In the genomic region with DNA sequence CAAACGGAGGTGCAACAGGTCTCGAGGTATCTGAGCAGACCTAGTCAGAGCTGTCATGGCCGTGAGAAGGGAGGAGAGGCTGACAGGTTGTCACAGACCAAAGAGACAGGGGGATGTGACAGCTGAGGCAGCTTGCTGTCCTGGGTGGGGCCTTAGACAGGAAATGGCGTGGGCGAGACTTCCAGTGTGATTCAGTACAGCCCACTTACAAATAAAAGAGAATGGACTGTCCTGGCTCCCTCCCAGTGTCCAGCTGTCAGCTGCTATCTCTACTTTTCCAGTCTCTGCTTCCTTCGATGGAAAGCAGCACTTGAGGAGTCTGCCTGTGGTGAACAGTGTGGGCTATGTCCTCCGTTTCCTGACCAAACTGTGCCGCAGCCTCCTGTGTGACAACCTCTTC, we compare ENCODE assay signal across 12 mouse cellular contexts.
DNase-seq lines count a peak whose midpoint lies in the region; ATAC-seq and TF ChIP-seq lines count a peak whose summit lies in the region.
"Had no signal": no experiment of that assay in that cellular context is flagged by ENCODE, and none has a peak within 500 bp of the region (broad histone marks: within the 10 kb centered on the region; RNA-seq: fewer than 3 reads in every experiment).

No protein-coding gene starts in this region.

- H3K27ac ChIP-seq in left cerebral cortex, adult 2 months, result no peak overlapping the region
- H3K27ac ChIP-seq in liver, embryonic 12.5 days, result no peak overlapping the region
- H3K27ac ChIP-seq: limb, embryonic 10.5 days; midbrain, embryonic 12.5 days had no signal

- intact Hi-C loops in heart, postnatal 25 days (cut with DNase I), result loop anchor here (5.0 kb wide), 1 partner anchor 42 kb away; no protein-coding TSS in a partner anchor
- intact Hi-C loops in left cerebral cortex, adult 2 months (cut with DNase I), result no loop called here

- H3K4me1 ChIP-seq in liver, embryonic 12.5 days, result 0 out of 2 replicates have a peak, but pooled peaks cover 3% of the 10 kb centered on the region
- H3K4me1 ChIP-seq: midbrain, embryonic 12.5 days had no signal

- TF ChIP-seq CTCF in left cerebral cortex, adult 2 months (IDR thresholded peaks at IDR 0.05), result no peak

- no peak overlapping the region for H3K4me2 ChIP-seq in liver, embryonic 12.5 days
- H3K4me2 ChIP-seq: midbrain, embryonic 12.5 days had no signal

- no peaks in the 10 kb centered on the region for H3K9me3 ChIP-seq in liver, embryonic 12.5 days (replicated peaks)
- H3K9me3 ChIP-seq: limb, embryonic 10.5 days; midbrain, embryonic 12.5 days had no signal

- H3K4me3 ChIP-seq in left cerebral cortex, adult 2 months, result no peak overlapping the region
- no peak overlapping the region for H3K4me3 ChIP-seq in liver, embryonic 12.5 days
- H3K4me3 ChIP-seq: erythroblast, embryonic 14.5 days; limb, embryonic 10.5 days; midbrain, embryonic 12.5 days had no signal

- H3K9ac ChIP-seq in liver, embryonic 12.5 days, result no peak overlapping the region
- H3K9ac ChIP-seq: midbrain, embryonic 12.5 days had no signal

- WGBS in liver, embryonic 12.5 days (ENCODE audit: insufficient replicate concordance), result 36% methylated on average over 8 of the region's 8 CpGs

- peak; percentile 45 for ATAC-seq in frontal cortex, adult (ENCODE audit: low TSS enrichment)
- peak; percentile 81 for ATAC-seq in activated CD4-positive, CD25-positive, alpha-beta regulatory T cell, adult 4 months
- no peak for ATAC-seq in liver, embryonic 12.5 days

- no peak for DNase-seq in frontal cortex, adult 2 months (ENCODE audit: extremely low spot score in 1 of 2, low spot score in 1 of 2)
- peak; percentile 41 for DNase-seq in heart, postnatal 25 days (ENCODE audit: low spot score)
- DNase-seq in lung, postnatal 36 days, result peak; percentile 71
- no peak for DNase-seq in left cerebral cortex, adult 2 months (ENCODE audit: extremely low spot score in 1 of 2, low spot score in 2 of 2)
- no peak for DNase-seq in right cerebral cortex, postnatal 14 days
- DNase-seq: cerebellum, adult 11 months had no signal

- H3K27me3 ChIP-seq in liver, embryonic 12.5 days (replicated peaks), result peaks cover 10% of the 10 kb centered on the region
- H3K27me3 ChIP-seq: midbrain, embryonic 12.5 days had no signal

- no peaks in the 10 kb centered on the region for H3K36me3 ChIP-seq in liver, embryonic 12.5 days
- H3K36me3 ChIP-seq: limb, embryonic 10.5 days; midbrain, embryonic 12.5 days had no signal

Comparison
In these comparisons a context has a peak if more than half of its experiments do, and no peak if none do; other contexts are left out.
1. DNase-seq: peak in heart, postnatal 25 days (single experiment) and lung, postnatal 36 days (single experiment); none in frontal cortex, adult 2 months (0 of 2), left cerebral cortex, adult 2 months (0 of 2) and right cerebral cortex, postnatal 14 days (single experiment).